Mouse (Mus musculus) spleen, postnatal 36 days (tissue): ENCODE data around the gene Foxp1.

Experiments used
- DNase-seq, 2 experiments: peaks; one replicate each; pipeline ENCODE4 v3.0.0; 2022; ENCODE audit warnings: low spot score in 2 of 2, mixed read lengths in 1 of 2

The Foxp1 gene

DNA sequence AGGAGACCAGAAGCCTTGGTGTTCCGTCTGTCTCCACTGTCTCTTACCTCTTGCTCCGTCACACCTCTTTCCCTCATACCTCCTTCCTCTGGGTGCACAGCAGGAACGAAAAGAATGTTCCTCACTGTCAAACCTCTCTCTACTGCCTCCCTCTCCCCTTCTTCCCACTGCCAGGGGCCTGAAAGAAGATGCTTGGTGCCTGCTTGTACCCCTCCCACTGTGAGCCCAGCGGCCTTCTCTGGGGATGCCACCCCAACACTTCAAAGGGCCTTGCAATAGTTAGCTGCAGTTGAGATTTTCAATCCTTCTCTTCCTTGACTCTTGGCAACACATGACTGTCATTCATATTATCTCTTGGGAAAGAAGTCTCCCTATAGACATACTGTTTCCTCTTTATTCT lies 339.7 kb downstream of the Foxp1 start:
- DNase-seq: no peak

- DNase-seq: no peak
Observed at GRCm38 (mm10) chr6:99176216-99176615, 346.3 kb downstream of the Foxp1 start.

GRCm38 (mm10) chr6:99175377-99175776 lies 347.1 kb downstream of the Foxp1 start:
- DNase-seq: no peak

- no peak for DNase-seq
Observed at GRCm38 (mm10) chr6:99173902-99174210, 348.7 kb downstream of the Foxp1 start.

DNA sequence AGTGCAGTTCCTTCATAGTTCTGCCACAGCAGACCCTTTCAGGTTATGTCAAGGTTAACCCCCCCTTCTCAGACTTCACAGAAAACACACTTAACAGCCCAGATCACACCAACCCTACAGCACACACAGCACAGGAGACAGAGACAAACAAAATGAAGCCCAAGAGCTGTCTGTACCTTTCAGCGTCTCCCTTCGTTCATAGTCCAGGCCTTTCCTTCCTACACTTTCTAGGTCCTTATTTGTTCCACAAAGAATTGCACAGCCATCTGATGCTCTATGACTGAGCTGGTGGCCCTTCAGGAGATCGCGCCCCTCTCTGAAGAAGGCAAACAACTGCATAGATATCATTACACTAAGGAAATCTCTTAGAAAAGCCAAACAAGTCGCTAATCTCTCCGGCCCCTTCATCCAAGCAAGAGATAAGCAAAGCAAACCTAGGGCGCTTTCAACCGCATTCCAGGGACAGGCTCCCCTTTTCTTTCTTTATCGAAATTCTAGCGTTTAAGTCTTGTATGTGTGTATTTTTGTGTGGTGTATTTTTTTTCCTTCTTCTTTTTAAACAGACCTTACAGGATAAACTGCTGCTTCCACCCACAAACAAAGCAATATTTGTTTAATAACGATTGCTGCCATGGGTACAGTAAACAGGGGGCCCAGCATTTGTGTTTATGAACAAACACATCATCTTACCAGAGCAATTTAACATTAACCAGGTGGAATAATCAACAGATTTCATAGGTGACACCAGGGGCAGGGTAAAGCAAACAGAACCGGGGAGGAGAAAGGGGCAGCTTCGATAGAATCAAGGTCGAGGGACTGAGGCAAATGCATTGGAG lies 349.2 kb downstream of the Foxp1 start:
- DNase-seq: no peak

DNA sequence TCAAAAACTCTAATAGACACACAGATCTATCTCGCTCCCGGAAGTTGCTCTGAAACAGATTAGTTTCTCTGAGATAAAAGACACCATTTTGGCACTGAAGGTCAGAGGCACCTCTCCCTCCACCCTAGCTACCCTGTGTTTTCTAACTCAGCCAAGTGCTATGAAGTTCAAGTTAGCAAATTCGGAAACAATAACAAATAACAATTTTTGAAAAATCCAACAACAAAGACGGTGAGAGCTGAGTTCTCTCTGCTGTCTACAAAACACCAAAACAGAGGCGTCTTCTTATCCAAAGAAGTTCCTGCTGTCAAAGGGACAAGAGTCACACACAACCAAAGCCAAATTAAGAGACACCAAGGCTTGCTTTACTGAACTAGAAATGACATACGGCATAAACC lies 349.9 kb downstream of the Foxp1 start:
- DNase-seq: no peak

DNA sequence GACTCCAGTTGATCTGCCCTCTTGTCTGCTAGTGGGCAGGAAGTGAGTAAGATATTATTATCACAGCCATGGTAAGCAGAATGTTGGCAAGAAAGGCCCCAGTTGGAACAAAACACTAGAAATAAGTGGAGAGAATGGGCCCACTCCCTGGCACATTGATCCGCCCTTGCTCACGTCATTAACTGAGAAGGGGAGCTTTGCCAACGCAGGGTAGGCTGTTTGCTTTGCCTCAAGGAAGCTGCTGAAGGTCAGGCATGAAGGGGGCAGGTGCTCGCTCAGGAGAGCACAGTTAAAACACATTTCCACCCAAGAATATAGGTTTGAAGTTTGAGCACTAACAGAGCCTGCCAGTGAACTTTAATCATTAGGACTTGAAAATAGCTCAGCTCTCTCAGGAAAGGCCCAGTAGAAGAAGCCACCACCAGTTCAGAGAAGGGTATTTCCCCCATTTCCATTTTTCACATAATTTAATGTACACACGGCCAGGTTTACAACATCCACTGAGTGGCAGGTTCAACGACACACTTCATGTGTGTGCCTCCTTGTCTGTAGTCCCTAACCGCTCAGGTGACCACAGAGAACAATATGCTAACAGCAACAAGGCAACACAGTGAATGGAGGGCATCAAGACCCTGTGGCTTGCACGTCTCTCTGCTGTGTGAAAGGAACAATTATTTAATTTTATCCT lies 350.5 kb downstream of the Foxp1 start:
- peak in 1 of 2 experiments; percentile 18 for DNase-seq

GRCm38 (mm10) chr6:99171281-99171825 lies 351.2 kb downstream of the Foxp1 start:
- DNase-seq: no peak

- DNase-seq: no peak
Observed at GRCm38 (mm10) chr6:99168727-99169126, 353.8 kb downstream of the Foxp1 start.

GRCm38 (mm10) chr6:99167001-99167400 lies 355.5 kb downstream of the Foxp1 start:
- DNase-seq: no peak

DNA sequence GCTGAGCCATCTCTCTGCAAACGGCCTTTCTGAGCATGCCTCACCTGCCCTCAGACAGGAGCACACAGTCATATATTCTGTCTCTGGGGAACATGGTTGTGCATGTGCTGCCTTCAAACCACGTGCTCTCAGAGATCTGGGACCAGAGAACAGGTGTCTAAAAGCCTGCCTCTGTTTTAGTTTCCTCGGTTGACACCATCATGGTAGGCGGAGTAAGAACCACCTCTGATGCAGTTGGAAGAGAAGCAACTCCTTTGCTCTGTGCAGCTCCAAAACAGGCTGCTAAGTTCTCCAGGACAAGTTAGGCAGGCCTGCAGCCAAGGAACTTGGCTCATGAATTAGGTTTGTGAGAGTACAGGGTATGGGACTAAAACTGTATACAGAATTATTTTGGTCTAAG lies 356.4 kb downstream of the Foxp1 start:
- peak in 1 of 2 experiments; percentile 26 for DNase-seq

DNA sequence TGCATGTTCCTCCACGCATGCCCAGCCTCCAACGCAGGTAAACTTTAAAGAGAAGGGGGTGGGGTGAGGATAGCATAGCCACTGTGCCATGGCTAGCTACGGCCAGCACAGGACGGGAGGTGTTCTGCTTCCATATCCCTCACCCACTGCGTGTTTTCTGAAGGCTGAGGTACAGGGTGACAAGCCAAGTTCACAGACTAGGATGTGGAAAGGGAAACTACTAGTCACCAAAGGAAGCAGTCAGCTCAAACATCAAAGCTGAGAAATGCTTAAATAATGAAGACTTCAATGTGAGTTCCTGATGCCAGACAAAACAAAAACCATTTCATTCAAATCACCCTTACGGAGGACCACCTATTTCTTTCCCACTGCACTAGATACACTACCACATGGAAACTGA lies 357.8 kb downstream of the Foxp1 start:
- no peak for DNase-seq

DNA sequence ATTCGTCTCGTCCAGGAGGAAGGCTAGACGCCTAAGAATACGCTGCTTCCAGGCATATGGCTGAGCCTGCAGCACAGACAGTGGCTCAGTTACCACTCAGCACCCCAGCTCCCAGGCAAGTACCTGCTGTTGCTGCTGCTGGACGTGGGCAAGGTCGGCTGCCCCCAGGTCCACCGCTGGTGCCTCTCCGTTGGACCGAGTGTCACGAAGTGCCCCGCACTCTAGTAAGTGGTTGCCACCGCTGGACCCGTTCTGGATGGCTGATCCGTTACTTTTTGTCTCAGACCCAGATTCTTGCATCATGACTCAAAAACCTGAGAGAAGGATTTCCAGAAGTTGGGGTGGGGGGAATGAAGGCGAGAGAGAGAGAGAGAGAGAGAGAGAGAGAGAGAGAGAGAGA lies 359.8 kb downstream of the Foxp1 start:
- DNase-seq: no peak

GRCm38 (mm10) chr6:99160348-99160693 lies 362.2 kb downstream of the Foxp1 start:
- no peak for DNase-seq

GRCm38 (mm10) chr6:99159452-99160347 lies 362.8 kb downstream of the Foxp1 start:
- DNase-seq: no peak

DNA sequence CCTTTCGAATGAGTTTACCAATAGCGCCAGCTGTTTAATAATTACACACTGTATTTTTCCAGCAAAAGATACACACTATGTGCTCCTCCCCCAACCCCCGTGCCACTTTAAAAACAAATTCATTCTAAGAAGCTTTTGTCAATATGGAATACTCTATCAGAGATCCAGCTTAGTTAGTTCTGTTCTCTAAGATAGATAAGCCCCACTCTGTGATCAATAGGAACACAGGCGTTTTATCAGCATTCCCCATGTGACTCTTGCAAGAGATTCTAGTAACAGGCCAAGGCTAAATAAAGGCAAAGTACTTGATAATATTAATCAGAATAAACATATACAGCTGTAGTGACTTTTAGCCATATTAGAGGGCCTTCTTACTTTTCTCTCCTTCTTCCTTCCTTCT lies 368.8 kb downstream of the Foxp1 start:
- no peak for DNase-seq

- DNase-seq: no peak
Observed at GRCm38 (mm10) chr6:99146400-99146905, 376.1 kb downstream of the Foxp1 start.

DNA sequence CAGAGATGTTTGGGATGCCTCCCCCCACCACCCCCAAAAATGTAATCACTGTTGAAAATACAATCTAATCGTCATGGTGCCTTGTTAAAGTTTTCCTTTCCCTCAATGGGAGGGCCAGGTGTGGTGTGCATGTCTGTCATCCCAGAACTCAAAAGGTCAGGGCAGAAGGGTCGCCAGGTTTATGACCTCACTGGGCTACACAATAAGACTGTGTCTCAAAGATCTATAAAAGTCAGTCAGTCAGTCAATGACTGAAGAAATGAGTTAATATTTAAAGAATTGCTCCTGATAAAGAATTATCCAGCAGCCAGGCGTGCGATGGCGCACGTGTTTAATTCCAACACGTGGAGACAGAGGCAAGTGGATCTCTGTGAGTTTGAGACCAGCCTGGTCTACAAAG lies 377.5 kb downstream of the Foxp1 start:
- DNase-seq: no peak

GRCm38 (mm10) chr6:99143756-99144036 lies 378.8 kb downstream of the Foxp1 start:
- DNase-seq: no peak

DNA sequence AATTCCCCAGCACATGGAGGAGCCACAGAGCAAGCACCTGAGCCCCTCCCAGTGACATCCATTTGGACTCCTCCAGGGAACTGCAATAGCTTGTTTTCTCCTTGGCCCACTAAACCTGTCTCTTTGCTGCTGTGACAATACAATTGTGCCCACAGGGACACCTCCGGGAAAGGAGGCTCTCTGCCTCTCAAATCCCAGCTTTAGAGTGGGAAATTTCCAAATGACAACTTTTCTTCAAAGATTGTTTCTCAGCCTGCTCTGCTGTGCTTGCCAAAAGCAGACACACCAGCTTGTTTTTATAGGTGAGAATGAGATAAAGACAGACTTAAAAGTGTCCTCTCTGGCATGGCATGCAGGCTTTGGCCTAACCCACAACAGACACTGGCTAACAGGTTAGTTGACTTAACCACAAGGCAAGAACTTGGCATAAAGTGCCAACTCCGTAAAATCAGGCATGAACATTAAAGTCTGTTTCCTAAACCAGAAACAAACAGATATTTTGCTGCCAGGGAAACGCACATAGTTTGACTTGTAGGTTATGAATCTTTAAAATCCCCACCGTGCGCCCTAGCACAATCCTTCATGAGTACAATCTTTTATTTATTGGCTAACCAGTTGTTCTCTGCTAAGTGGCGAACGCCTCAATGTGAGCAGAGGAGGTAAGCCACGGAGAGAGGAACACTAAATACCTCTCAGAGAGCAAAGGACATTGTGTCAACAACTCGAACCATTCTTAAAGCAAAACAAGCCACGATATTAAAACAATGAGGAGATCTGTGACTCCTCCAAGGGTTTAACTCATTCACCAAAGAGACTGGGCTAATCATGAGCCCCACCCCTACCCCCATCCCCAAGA lies 379.4 kb downstream of the Foxp1 start:
- no peak for DNase-seq

GRCm38 (mm10) chr6:99138041-99138440 lies 384.5 kb downstream of the Foxp1 start:
- DNase-seq: no peak
